Mouse (Mus musculus): Measurements from ENCODE around the gene Sbds. TPM values are rescaled to one million over a fixed set of nuclear protein-coding genes. Genes with fewer than 3 reads are reported as not detected.

Gene Sbds
- polyA plus RNA-seq (2012; fragmentation: generic; extraction: Trizol) = 47.2 TPM

DNA sequence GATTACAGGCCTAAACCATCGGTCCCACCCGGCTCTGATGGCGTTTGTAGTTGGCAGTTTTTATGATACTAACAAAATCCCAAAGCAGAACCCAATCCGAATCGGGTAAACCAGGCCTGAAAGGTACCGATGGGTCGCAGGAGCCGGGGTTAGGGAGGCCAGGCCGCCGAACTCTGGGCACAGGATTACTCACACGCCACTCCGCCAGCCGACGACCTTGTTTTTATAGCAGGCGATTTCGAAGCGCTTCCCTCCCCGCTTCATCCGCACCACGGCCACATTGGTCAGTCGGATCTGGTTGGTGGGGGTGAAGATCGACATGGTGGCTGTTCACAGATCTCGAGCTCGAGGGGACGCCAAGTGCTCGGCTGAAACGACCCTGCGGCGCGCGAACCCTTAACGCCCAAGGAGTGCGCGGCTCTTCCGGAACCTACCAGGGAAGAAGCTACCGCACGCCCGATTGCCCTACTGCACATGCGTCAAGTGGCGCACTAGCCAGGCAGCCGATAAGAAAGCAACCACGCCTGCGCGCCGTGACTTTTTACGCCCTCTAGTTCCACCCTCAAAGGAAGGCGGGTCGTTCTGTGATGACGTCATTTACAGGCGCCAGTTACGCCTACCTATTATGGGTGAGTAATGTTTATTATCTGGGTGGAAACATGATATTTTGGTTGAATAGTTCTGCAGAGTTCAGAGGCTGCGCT, at the start of gene Sbds, which contains the start of gene Tyw1:
Sbds (minus strand) TSS at position 514 of the 704 bp plus-strand sequence.
Tyw1 (plus strand) TSS at position 603 of the 704 bp plus-strand sequence.
- H3ac ChIP-seq (ENCODE audit: control insufficient read depth, insufficient read length) = peak within 1 kb of the TSS; percentile 34
- peak within 1 kb of the TSS; percentile 100 for H3K4me2 ChIP-seq (ENCODE audit: low read depth)
- H3K36me3 ChIP-seq (ENCODE audit: control insufficient read depth, insufficient read depth) = peaks cover 27% of the 10 kb centered on the region
- peaks cover 51% of the 10 kb centered on the region for H3K79me2 ChIP-seq (ENCODE audit: control insufficient read depth, insufficient read depth)
- H3K4me3 ChIP-seq = peak within 1 kb of the TSS; percentile 99
- TF ChIP-seq MYOD1 (IDR thresholded peaks at IDR 0.05; ENCODE audit: control insufficient read depth in 1 of 3, insufficient read length in 2 of 3, low read depth in 2 of 3) (no peak), TCF12 (IDR thresholded peaks at IDR 0.05; ENCODE audit: insufficient read depth, poor library complexity, severe bottlenecking) (no peak), MAX (IDR thresholded peaks at IDR 0.05; ENCODE audit: low read depth) (no peak), TCF3 (IDR thresholded peaks at IDR 0.05; ENCODE audit: insufficient read length, low read depth) (no peak), REST (IDR thresholded peaks at IDR 0.05; ENCODE audit: insufficient read depth, insufficient read length) (no peak), SRF (IDR thresholded peaks at IDR 0.05; ENCODE audit: control insufficient read depth, insufficient read length, low read depth) (peak; percentile 86), POLR2AphosphoS2 (IDR thresholded peaks at IDR 0.05; ENCODE audit: insufficient read length, low read depth) (peak; percentile 98), CEBPB (IDR thresholded peaks at IDR 0.05; ENCODE audit: insufficient read depth, poor library complexity, severe bottlenecking) (no peak), E2F4 (IDR thresholded peaks at IDR 0.05; ENCODE audit: insufficient read depth) (no peak), POLR2A (IDR thresholded peaks at IDR 0.05; ENCODE audit: insufficient read length, low read depth) (peak; percentile 98), MYOG (IDR thresholded peaks at IDR 0.05; ENCODE audit: control insufficient read depth in 1 of 3, insufficient read depth in 1 of 3, insufficient read length in 2 of 3, low read depth in 2 of 3) (no peak), USF1 (IDR thresholded peaks at IDR 0.05; ENCODE audit: low read depth) (no peak)
- no peaks in the 10 kb centered on the region for H3K27me3 ChIP-seq (ENCODE audit: control insufficient read depth, insufficient read depth, insufficient read length)

DNA sequence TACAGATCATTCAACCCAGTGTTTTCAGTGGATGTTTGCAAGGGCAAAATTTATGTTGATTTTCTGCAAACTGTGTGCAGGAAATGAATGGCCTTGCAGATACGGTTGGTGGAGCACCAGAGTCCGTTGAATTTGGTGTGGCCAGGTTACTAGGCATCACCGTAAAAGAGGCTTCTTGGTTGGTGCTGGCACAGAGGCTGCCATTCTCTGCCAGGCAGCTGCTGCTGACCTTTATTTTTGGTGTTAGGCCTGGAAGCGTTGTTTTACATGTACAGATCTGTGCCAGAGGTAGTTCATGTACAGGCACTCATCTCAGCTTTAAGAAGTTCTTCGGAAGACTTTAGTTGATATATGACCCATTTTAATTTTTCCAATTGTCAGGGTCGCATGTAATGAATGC, 48.3 kb upstream of the Sbds start:
- TF ChIP-seq POLR2AphosphoS2 (IDR thresholded peaks at IDR 0.05; ENCODE audit: insufficient read length, low read depth) (no peak), TCF12 (IDR thresholded peaks at IDR 0.05; ENCODE audit: insufficient read depth, poor library complexity, severe bottlenecking) (no peak), MAX (IDR thresholded peaks at IDR 0.05; ENCODE audit: low read depth) (no peak)
- H3K79me2 ChIP-seq (ENCODE audit: control insufficient read depth, insufficient read depth) = no peaks in the 10 kb centered on the region

DNA sequence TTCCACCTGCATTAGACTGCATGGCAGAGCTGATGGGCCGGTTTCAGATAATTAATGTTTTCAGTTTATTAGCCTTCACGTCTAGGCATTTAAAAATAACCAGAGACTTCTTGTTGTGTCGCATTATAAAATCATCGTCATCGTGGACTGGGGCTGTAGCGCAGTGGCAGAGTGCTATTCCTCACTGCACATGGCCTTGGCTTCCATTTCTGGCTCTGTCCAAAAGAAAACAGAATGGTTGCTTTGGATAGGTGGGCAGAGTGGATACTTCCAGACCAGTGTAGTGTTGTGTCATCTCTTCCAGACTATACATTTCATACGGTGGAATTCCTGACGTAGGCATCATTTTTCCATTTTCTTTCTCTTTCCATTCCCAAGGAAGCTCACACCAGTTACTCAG, 44.2 kb upstream of the Sbds start:
- Histone ChIP-seq H3K79me2 (ENCODE audit: control insufficient read depth, insufficient read depth) (no peaks in the 10 kb centered on the region), H3K4me2 (ENCODE audit: low read depth) (no peak overlapping the region), H3K36me3 (ENCODE audit: control insufficient read depth, insufficient read depth) (peaks cover 4% of the 10 kb centered on the region), H3K4me3 (no peak overlapping the region), H3K27me3 (ENCODE audit: control insufficient read depth, insufficient read depth, insufficient read length) (no peaks in the 10 kb centered on the region), H3ac (ENCODE audit: control insufficient read depth, insufficient read length) (no peak overlapping the region)
- TF ChIP-seq POLR2AphosphoS2 (IDR thresholded peaks at IDR 0.05; ENCODE audit: insufficient read length, low read depth) (no peak), MAX (IDR thresholded peaks at IDR 0.05; ENCODE audit: low read depth) (no peak), POLR2A (IDR thresholded peaks at IDR 0.05; ENCODE audit: insufficient read length, low read depth) (no peak), USF1 (IDR thresholded peaks at IDR 0.05; ENCODE audit: low read depth) (no peak), TCF12 (IDR thresholded peaks at IDR 0.05; ENCODE audit: insufficient read depth, poor library complexity, severe bottlenecking) (no peak)

More for the DNA sequence above, 48.3 kb upstream of the Sbds start:
- H3K4me3 ChIP-seq = no peak overlapping the region
- H3K4me2 ChIP-seq (ENCODE audit: low read depth) = no peak overlapping the region
- no peak overlapping the region for H3ac ChIP-seq (ENCODE audit: control insufficient read depth, insufficient read length)
- peaks cover 10% of the 10 kb centered on the region for H3K36me3 ChIP-seq (ENCODE audit: control insufficient read depth, insufficient read depth)
- H3K27me3 ChIP-seq (ENCODE audit: control insufficient read depth, insufficient read depth, insufficient read length) = no peaks in the 10 kb centered on the region

DNA sequence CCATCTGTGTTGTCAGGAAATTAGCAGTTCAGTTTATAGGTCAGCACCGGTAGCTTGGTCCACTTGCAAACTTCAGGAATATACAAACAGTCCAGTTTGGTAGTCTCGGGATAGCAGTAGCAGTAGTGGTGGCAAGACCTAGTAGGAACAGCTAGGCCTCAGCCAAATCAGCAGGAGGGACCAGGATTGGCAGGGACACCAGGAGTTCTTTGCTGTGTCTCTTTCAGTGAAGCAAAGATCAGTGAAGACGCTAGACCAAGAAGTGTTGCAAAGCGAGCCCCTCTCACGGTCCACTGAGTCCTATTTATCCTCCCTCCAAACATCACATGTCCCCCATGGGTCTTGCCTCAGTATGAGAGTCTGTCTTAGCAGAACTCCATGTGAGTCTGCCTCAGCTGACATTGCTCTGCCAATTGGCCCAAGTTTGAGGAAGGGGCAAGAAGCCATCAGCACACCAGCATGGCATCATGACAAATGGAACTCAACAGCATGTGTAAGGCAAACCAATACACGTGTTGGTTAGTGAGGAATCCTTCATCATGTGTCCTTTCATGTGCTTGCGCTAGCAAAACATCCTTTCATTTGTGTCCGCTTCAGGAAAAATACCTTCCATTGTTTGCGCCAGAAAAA, 43.6 kb upstream of the Sbds start:
- Histone ChIP-seq H3K4me2 (ENCODE audit: low read depth) (no peak overlapping the region), H3K4me3 (no peak overlapping the region), H3K27me3 (ENCODE audit: control insufficient read depth, insufficient read depth, insufficient read length) (no peaks in the 10 kb centered on the region), H3K79me2 (ENCODE audit: control insufficient read depth, insufficient read depth) (no peaks in the 10 kb centered on the region), H3ac (ENCODE audit: control insufficient read depth, insufficient read length) (no peak overlapping the region), H3K36me3 (ENCODE audit: control insufficient read depth, insufficient read depth) (peaks cover 4% of the 10 kb centered on the region)
- TF ChIP-seq REST (IDR thresholded peaks at IDR 0.05; ENCODE audit: insufficient read depth, insufficient read length) (no peak), SRF (IDR thresholded peaks at IDR 0.05; ENCODE audit: control insufficient read depth, insufficient read length, low read depth) (no peak), POLR2AphosphoS2 (IDR thresholded peaks at IDR 0.05; ENCODE audit: insufficient read length, low read depth) (no peak), MAX (IDR thresholded peaks at IDR 0.05; ENCODE audit: low read depth) (no peak), MYOD1 (IDR thresholded peaks at IDR 0.05; ENCODE audit: control insufficient read depth in 1 of 3, insufficient read length in 2 of 3, low read depth in 2 of 3) (no peak), USF1 (IDR thresholded peaks at IDR 0.05; ENCODE audit: low read depth) (no peak), TCF12 (IDR thresholded peaks at IDR 0.05; ENCODE audit: insufficient read depth, poor library complexity, severe bottlenecking) (no peak), MYOG (IDR thresholded peaks at IDR 0.05; ENCODE audit: control insufficient read depth in 1 of 3, insufficient read depth in 1 of 3, insufficient read length in 2 of 3, low read depth in 2 of 3) (no peak), POLR2A (IDR thresholded peaks at IDR 0.05; ENCODE audit: insufficient read length, low read depth) (no peak), TCF3 (IDR thresholded peaks at IDR 0.05; ENCODE audit: insufficient read length, low read depth) (no peak), E2F4 (IDR thresholded peaks at IDR 0.05; ENCODE audit: insufficient read depth) (no peak), CEBPB (IDR thresholded peaks at IDR 0.05; ENCODE audit: insufficient read depth, poor library complexity, severe bottlenecking) (no peak)

DNA sequence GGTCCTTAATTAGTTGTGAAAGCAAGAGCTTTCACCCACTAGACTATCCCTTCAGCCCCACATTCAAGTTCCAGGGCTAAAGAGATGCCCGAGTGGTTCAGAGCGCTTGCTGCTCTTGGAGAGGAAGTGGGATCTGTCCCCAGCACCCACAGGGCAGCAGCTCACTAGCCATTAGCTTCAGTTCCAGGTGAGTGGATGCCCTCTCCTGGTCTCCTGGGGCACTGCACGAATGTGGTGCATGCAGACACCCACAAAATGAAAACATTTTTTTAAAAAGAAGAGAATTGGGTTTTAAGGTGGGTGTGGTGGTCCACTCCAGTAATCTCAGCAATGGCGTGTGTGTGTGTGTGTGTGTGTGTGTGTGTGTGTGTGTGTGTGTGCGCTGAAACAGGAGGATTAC, 40.7 kb upstream of the Sbds start:
- Histone ChIP-seq H3ac (ENCODE audit: control insufficient read depth, insufficient read length) (no peak overlapping the region), H3K4me3 (no peak overlapping the region), H3K36me3 (ENCODE audit: control insufficient read depth, insufficient read depth) (peaks cover 4% of the 10 kb centered on the region), H3K27me3 (ENCODE audit: control insufficient read depth, insufficient read depth, insufficient read length) (no peaks in the 10 kb centered on the region), H3K4me2 (ENCODE audit: low read depth) (no peak overlapping the region), H3K79me2 (ENCODE audit: control insufficient read depth, insufficient read depth) (no peaks in the 10 kb centered on the region)
- TF ChIP-seq POLR2A (IDR thresholded peaks at IDR 0.05; ENCODE audit: insufficient read length, low read depth) (no peak), POLR2AphosphoS2 (IDR thresholded peaks at IDR 0.05; ENCODE audit: insufficient read length, low read depth) (no peak), USF1 (IDR thresholded peaks at IDR 0.05; ENCODE audit: low read depth) (no peak)

Data from myocyte (in vitro differentiated cells).